Mouse (Mus musculus): ENCODE data around the gene Itpr2. TPM values are rescaled to one million over a fixed set of nuclear protein-coding genes. Genes with fewer than 3 reads are reported as not detected.

Itpr2 gene
- polyA plus RNA-seq, 1 experiment: 31.9 TPM

GRCm38 (mm10) chr6:146222403-146223063 is 279.5 kb downstream of the Itpr2 start:
- 68% methylated on average over 8 of the region's 8 CpGs for WGBS
- peak overlapping the region; percentile 14; the same call in 1 of the 2 replicates for H3K27ac ChIP-seq (ENCODE audit: insufficient read depth, low read depth, low read length)

GRCm38 (mm10) chr6:146221371-146222336 is 280.4 kb downstream of the Itpr2 start:
- Histone ChIP-seq H3K4me3 (ENCODE audit: insufficient read depth, low read depth, low read length) (no peak overlapping the region), H3K27me3 (replicated peaks; ENCODE audit: control insufficient read depth, insufficient read depth, low read length) (no peaks in the 10 kb centered on the region), H3K27ac (ENCODE audit: insufficient read depth, low read depth, low read length) (no peak overlapping the region), H3K4me1 (ENCODE audit: control insufficient read depth, insufficient read depth, low read length) (0 out of 2 replicates have a peak, but pooled peaks cover 3% of the 10 kb centered on the region), H3K36me3 (ENCODE audit: control insufficient read depth, insufficient read depth, low read length) (no peaks in the 10 kb centered on the region; the same call in 1 of the 2 replicates)
- WGBS: 52% methylated on average over 23 of the region's 23 CpGs
- no peak for TF ChIP-seq POLR2A (IDR thresholded peaks at IDR 0.05; ENCODE audit: low read depth, low read length)
- TF ChIP-seq CTCF (conservative IDR thresholded peaks at IDR 0.05; ENCODE audit: insufficient read depth, insufficient read length, low read depth, low read length): no peak
- DNase-seq: peak; percentile 28

More at GRCm38 (mm10) chr6:146222403-146223063, 279.5 kb downstream of the Itpr2 start:
- no peak for DNase-seq
- Histone ChIP-seq H3K4me1 (ENCODE audit: control insufficient read depth, insufficient read depth, low read length) (0 out of 2 replicates have a peak, but pooled peaks cover 3% of the 10 kb centered on the region), H3K27me3 (replicated peaks; ENCODE audit: control insufficient read depth, insufficient read depth, low read length) (no peaks in the 10 kb centered on the region), H3K36me3 (ENCODE audit: control insufficient read depth, insufficient read depth, low read length) (no peaks in the 10 kb centered on the region; the same call in 1 of the 2 replicates), H3K4me3 (ENCODE audit: insufficient read depth, low read depth, low read length) (no peak overlapping the region)
- no peak for TF ChIP-seq POLR2A (IDR thresholded peaks at IDR 0.05; ENCODE audit: low read depth, low read length)
- TF ChIP-seq CTCF (conservative IDR thresholded peaks at IDR 0.05; ENCODE audit: insufficient read depth, insufficient read length, low read depth, low read length): no peak

- Histone ChIP-seq H3K27ac (ENCODE audit: insufficient read depth, low read depth, low read length) (no peak overlapping the region), H3K4me3 (ENCODE audit: insufficient read depth, low read depth, low read length) (no peak overlapping the region), H3K36me3 (ENCODE audit: control insufficient read depth, insufficient read depth, low read length) (no peaks in the 10 kb centered on the region), H3K4me1 (ENCODE audit: control insufficient read depth, insufficient read depth, low read length) (0 out of 2 replicates have a peak, but pooled peaks cover 3% of the 10 kb centered on the region), H3K27me3 (replicated peaks; ENCODE audit: control insufficient read depth, insufficient read depth, low read length) (no peaks in the 10 kb centered on the region)
- WGBS: 89% methylated on average over 5 of the region's 5 CpGs
- TF ChIP-seq CTCF (conservative IDR thresholded peaks at IDR 0.05; ENCODE audit: insufficient read depth, insufficient read length, low read depth, low read length) (no peak), POLR2A (IDR thresholded peaks at IDR 0.05; ENCODE audit: low read depth, low read length) (no peak)
- DNase-seq: no peak
These were observed 282.0 kb downstream of the Itpr2 start for GRCm38 (mm10) chr6:146220071-146220470.

GRCm38 (mm10) chr6:146219534-146219933 is 282.5 kb downstream of the Itpr2 start:
- Histone ChIP-seq H3K4me1 (ENCODE audit: control insufficient read depth, insufficient read depth, low read length) (0 out of 2 replicates have a peak, but pooled peaks cover 3% of the 10 kb centered on the region), H3K27ac (ENCODE audit: insufficient read depth, low read depth, low read length) (no peak overlapping the region), H3K36me3 (ENCODE audit: control insufficient read depth, insufficient read depth, low read length) (no peaks in the 10 kb centered on the region), H3K4me3 (ENCODE audit: insufficient read depth, low read depth, low read length) (no peak overlapping the region), H3K27me3 (replicated peaks; ENCODE audit: control insufficient read depth, insufficient read depth, low read length) (no peaks in the 10 kb centered on the region)
- DNase-seq: no peak
- TF ChIP-seq CTCF (conservative IDR thresholded peaks at IDR 0.05; ENCODE audit: insufficient read depth, insufficient read length, low read depth, low read length) (no peak), POLR2A (IDR thresholded peaks at IDR 0.05; ENCODE audit: low read depth, low read length) (no peak)
- 91% methylated on average over 12 of the region's 12 CpGs for WGBS

- Histone ChIP-seq H3K4me3 (ENCODE audit: insufficient read depth, low read depth, low read length) (no peak overlapping the region), H3K4me1 (ENCODE audit: control insufficient read depth, insufficient read depth, low read length) (no peaks in the 10 kb centered on the region), H3K27ac (ENCODE audit: insufficient read depth, low read depth, low read length) (no peak overlapping the region), H3K36me3 (ENCODE audit: control insufficient read depth, insufficient read depth, low read length) (no peaks in the 10 kb centered on the region), H3K27me3 (replicated peaks; ENCODE audit: control insufficient read depth, insufficient read depth, low read length) (no peaks in the 10 kb centered on the region)
- WGBS: 76% methylated on average over 2 of the region's 2 CpGs
- no peak for TF ChIP-seq POLR2A (IDR thresholded peaks at IDR 0.05; ENCODE audit: low read depth, low read length)
- DNase-seq: no peak
These were observed 286.7 kb downstream of the Itpr2 start for GRCm38 (mm10) chr6:146215302-146215701.

GRCm38 (mm10) chr6:146212339-146212738 is 289.7 kb downstream of the Itpr2 start:
- DNase-seq: no peak
- 98% methylated on average over 3 of the region's 3 CpGs for WGBS

More at GRCm38 (mm10) chr6:146212339-146212738, 289.7 kb downstream of the Itpr2 start:
- H3K36me3 ChIP-seq (ENCODE audit: control insufficient read depth, insufficient read depth, low read length): no peaks in the 10 kb centered on the region
- H3K4me1 ChIP-seq (ENCODE audit: control insufficient read depth, insufficient read depth, low read length): 0 out of 2 replicates have a peak, but pooled peaks cover 3% of the 10 kb centered on the region
- no peak overlapping the region for H3K4me3 ChIP-seq (ENCODE audit: insufficient read depth, low read depth, low read length)
- no peak for TF ChIP-seq CTCF (conservative IDR thresholded peaks at IDR 0.05; ENCODE audit: insufficient read depth, insufficient read length, low read depth, low read length)
- no peak for TF ChIP-seq POLR2A (IDR thresholded peaks at IDR 0.05; ENCODE audit: low read depth, low read length)
- H3K27me3 ChIP-seq (replicated peaks; ENCODE audit: control insufficient read depth, insufficient read depth, low read length): no peaks in the 10 kb centered on the region
- no peak overlapping the region for H3K27ac ChIP-seq (ENCODE audit: insufficient read depth, low read depth, low read length)

Data from kidney, adult 2 months (tissue).